Mouse (Mus musculus): ENCODE measurements around the gene Pkp2.

DNA sequence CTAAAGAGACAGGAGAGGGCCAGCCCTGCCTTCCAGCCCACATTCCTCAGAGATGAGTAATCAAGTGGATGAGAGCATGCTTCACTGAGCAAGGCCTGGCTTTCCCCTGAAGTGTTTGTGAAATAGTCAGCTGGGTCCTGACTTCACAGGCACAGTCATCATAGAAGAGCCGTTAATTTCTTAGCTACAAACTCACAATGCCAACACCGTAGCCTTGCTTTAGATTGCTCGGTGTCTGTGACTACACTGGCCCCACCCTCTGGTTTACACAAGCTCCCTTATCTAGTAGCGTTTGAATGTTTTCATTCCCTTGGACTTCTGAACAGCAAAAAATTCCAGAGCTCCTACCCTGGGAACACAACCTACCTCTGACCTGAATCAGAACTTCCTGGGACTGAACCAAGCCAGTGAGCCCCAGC lies 11.4 kb downstream of the Pkp2 start:
- TF ChIP-seq POLR2A (IDR thresholded peaks at IDR 0.05; ENCODE audit: low read depth, low read length), result no peak
- no peak for TF ChIP-seq CTCF (conservative IDR thresholded peaks at IDR 0.05; ENCODE audit: insufficient read depth, insufficient read length, low read depth, low read length)

All from kidney, adult 2 months (tissue).